Mouse (Mus musculus) retina, embryonic 14.5 days (tissue): ENCODE measurements at regions not wholly inside any gene's neighbourhood (a gene's known extent, or its start where the extent isn't known, plus 50 kb on each side); places are given as distances from the start of the nearest gene placed in this dataset.
A peak's percentile ranks its signal among the peaks of the same experiment; 100 is the strongest.

Source experiments
- DNase-seq: peaks from one replicate; pipeline ENCODE4 v3.0.0-alpha.2; 2015; ENCODE audit warnings: low spot score

- no peak for DNase-seq
Measured at GRCm38 (mm10) chrX:14592793-14593192, 381.8 kb downstream of the H2al1n start.

DNA sequence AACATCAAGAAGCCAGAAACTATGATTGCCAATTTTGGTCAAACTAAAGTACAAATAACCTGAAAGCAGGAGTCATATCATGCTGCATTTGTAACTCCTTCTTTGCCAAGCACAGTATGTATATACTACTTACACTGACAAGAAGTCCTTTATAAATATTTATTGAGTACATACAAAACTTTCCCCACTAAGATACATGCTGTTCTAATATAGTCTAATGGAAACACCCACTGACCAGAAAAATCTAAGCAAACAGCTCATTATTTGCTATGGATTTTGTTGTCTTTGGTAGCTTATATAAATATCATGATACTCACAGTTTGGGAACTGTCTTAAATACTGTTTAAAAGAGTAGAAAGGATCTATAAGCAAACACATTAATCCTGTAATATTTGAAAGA lies 385.9 kb downstream of the H2al1n start:
- DNase-seq: no peak

DNA sequence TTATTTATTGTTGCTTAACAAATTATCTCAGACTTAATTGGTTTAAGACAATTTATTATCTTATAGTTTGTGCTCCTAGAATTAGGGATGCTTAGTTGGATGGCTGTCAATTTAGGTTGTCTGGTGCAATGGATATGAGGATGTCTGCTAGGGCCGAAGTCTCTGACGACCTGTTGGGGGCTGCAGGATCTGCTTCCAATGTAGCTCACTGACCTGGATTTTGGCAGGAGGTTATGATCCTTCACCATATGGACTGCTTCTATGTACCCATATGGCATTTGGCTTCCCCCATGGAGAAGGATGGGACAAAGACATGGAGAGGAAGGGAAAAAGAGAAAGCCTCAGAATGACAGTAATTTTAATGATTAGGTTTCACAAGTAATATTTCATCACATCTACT lies 391.0 kb downstream of the H2al1n start:
- peak; percentile 1 for DNase-seq

DNA sequence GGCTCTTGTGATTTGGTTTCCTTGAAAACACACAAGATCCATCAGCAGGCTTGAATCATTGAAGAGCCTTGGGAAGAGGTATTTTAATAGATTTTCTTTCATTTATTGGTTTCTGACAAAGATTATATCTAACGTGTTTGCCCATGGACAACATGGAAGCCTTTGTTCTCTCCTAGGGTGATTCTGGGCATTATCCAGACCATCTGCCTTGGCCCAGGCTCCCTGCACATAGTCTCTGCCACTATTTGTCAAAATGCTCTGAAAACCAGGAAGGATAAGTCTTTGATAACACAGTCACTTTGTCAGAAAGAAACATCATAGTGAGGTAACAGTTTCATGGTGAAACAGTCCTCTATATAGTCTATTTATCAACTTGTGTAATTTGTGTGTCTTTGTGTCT lies 398.2 kb downstream of the H2al1n start:
- no peak for DNase-seq

DNA sequence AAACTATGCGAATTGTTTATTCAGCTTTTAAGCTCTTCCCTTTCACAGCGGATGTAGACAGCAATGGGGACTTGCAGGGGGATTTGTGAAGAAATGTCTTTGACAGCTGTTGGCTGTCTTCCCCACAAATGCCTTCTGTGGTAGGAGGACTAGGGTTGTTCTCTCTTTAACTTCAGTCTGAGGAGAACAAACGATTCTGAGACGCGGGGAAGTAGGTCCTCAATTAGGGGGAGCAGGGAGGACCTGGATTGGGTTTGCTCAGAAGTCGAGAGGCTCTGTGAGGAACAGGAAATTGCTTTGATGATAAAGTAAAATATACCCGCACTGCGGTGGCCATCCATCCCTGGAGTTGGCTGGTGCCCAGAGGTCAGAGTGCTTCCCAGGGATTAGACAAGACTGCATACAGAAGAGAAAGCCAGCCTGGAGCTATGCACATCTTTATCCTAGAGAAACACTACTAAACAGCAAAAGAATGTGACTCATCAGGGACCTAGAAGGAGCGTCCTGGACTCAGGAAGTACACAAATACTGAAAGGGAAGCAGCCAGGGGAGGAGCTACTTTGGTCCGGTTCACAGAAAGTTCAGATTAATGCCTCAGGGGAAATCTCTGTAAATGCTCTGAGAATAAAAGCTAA lies 417.4 kb downstream of the H2al1n start:
- DNase-seq: peak; percentile 17

DNA sequence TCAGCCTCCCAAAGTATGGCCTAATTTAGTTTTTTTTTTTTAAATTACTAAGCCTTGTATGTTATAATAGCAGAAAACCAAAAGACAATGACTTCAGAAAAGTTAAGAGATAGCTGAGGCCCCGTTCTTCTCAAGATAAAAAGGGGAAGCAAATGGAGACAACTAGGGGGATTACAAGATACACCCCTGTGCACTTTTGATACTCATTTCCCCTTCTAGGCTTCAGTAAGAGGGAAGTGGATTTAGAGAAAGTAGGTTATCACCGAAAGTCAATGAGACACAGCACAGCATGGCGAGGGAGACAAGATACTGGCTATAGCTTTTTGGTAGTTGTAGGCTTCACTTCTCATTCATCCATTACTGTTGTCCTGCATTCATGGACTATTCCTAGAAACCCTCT lies 428.4 kb downstream of the H2al1n start:
- no peak for DNase-seq

GRCm38 (mm10) chrX:14664852-14665251 lies 453.9 kb downstream of the H2al1n start:
- DNase-seq: peak; percentile 59

GRCm38 (mm10) chrX:14696375-14696774 lies 485.4 kb downstream of the H2al1n start:
- no peak for DNase-seq

GRCm38 (mm10) chrX:14738999-14739398 lies 528.1 kb downstream of the H2al1n start:
- no peak for DNase-seq
